Mouse (Mus musculus): ENCODE results near the gene Gpr35. TPM values are rescaled to one million over a fixed set of nuclear protein-coding genes. Genes with fewer than 3 reads are reported as not detected.

The Gpr35 gene
- polyA plus RNA-seq, 1 experiment from 2014 or later = 0.69 TPM

GRCm38 (mm10) chr1:92934182-92934827 lies 16.4 kb upstream of the Gpr35 start, which contains the start of gene Capn10:
Gene Capn10 (plus strand): TSS chr1:92934376.
- under 1% methylated on average over 45 of the region's 45 CpGs for WGBS (ENCODE audit: insufficient replicate concordance)
- peak; percentile 98 for ATAC-seq (ENCODE audit: insufficient read depth)

DNA sequence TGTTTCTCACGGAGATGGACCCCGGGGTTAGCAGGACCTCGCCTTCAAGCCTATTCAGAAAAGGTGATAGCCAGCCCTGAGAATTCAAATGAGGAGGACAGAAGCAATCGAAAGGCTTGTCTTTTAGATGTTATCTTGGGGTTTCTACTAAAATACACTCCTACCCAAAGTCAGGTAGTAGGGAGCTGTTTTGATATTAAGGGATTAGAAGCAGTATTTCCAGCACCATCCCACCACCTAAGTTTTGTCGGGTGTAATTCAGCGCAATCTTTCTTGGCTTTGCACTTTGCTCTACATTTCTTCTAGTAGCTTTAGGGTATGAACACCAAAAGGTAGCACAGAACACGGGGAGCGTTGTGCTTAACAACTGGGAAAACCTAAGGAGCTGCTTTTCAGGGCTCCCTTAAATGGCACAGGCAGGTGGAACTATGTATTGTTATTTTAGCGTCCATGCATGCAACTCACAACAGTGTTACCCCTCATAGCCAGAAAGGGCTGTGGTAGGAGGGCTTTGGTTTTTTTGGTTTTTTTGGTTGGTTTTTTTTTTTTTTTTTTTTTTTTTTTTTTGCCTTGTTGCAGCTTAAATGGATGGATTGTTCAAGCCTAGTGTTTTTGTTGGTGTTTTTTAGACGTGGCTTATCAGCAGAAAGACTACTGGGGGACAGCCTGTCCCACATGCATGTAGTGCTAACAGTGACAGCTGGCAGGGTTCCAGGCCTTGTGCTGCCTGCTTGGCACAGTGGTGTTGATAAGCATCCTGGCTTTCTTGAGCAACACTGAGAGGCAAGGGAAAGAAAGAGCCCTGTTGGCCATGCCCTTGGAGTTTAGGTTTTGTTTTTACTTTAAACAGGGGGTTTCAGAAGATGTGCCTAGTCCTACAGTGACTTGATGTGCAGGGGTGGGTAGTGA lies 15.4 kb upstream of the Gpr35 start:
- Histone ChIP-seq H3K4me3 (replicated peaks) (peak overlapping the region; percentile 78), H3K27ac (replicated peaks) (peak overlapping the region; percentile 91), H3K9me3 (replicated peaks) (no peaks in the 10 kb centered on the region), H3K9ac (peak overlapping the region; percentile 72), H3K27me3 (no peaks in the 10 kb centered on the region), H3K4me1 (replicated peaks) (peaks cover 47% of the 10 kb centered on the region), H3K4me2 (peak overlapping the region; percentile 97), H3K36me3 (replicated peaks) (peaks cover 22% of the 10 kb centered on the region)
- 14% methylated on average over 10 of the region's 10 CpGs for WGBS (ENCODE audit: insufficient replicate concordance)
- ATAC-seq (ENCODE audit: insufficient read depth) = no peak; the same call in 1 of the 2 replicates

More at GRCm38 (mm10) chr1:92934182-92934827, 16.4 kb upstream of the Gpr35 start, which contains the start of gene Capn10:
- Histone ChIP-seq H3K9me3 (replicated peaks) (no peaks in the 10 kb centered on the region), H3K4me1 (replicated peaks) (peaks cover 47% of the 10 kb centered on the region), H3K27me3 (no peaks in the 10 kb centered on the region), H3K4me3 (replicated peaks) (peak within 1 kb of the TSS; percentile 78), H3K9ac (peak within 1 kb of the TSS; percentile 72), H3K36me3 (replicated peaks) (peaks cover 12% of the 10 kb centered on the region; the same call in 1 of the 2 replicates), H3K4me2 (peak within 1 kb of the TSS; percentile 97), H3K27ac (replicated peaks) (peak within 1 kb of the TSS; percentile 91)

DNA sequence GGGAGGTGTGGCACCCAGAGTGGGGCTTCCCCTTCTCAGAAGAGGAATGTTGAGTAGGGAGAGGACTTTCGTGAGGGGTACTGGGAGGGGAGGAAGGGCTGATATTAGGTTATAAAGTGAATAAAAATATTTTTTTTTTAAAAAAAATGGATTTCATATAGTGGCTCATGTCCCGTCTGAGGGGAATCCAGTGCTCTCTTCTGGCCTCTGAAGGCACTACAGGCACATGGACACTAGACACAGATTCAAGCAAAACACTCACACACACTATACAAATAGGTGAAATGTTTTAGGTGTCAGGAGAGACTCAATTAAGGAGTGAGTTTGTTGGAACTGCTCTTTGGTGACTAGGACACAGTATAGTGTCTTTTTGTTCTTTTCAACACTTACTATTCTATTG lies 14.7 kb upstream of the Gpr35 start:
- Histone ChIP-seq H3K27ac (replicated peaks) (peak overlapping the region; percentile 91), H3K4me3 (replicated peaks) (peak overlapping the region; percentile 78), H3K4me2 (peak overlapping the region; percentile 97), H3K9ac (peak overlapping the region; percentile 72; the same call in 1 of the 2 replicates), H3K27me3 (no peaks in the 10 kb centered on the region), H3K9me3 (replicated peaks) (no peaks in the 10 kb centered on the region), H3K36me3 (replicated peaks) (peaks cover 25% of the 10 kb centered on the region), H3K4me1 (replicated peaks) (peaks cover 47% of the 10 kb centered on the region)
- 44% methylated on average over 2 of the region's 2 CpGs for WGBS (ENCODE audit: insufficient replicate concordance)
- ATAC-seq (ENCODE audit: insufficient read depth) = no peak

GRCm38 (mm10) chr1:92936467-92936866 lies 14.2 kb upstream of the Gpr35 start:
- Histone ChIP-seq H3K27me3 (no peaks in the 10 kb centered on the region), H3K36me3 (replicated peaks) (peaks cover 27% of the 10 kb centered on the region), H3K4me3 (replicated peaks) (no peak overlapping the region), H3K9ac (no peak overlapping the region), H3K4me2 (peak overlapping the region; percentile 97), H3K4me1 (replicated peaks) (peaks cover 47% of the 10 kb centered on the region), H3K9me3 (replicated peaks) (no peaks in the 10 kb centered on the region), H3K27ac (replicated peaks) (peak overlapping the region; percentile 91)
- 68% methylated on average over 3 of the region's 3 CpGs for WGBS (ENCODE audit: insufficient replicate concordance)
- ATAC-seq (ENCODE audit: insufficient read depth) = no peak

GRCm38 (mm10) chr1:92937797-92938196 lies 12.9 kb upstream of the Gpr35 start:
- Histone ChIP-seq H3K4me3 (replicated peaks) (no peak overlapping the region), H3K9me3 (replicated peaks) (no peaks in the 10 kb centered on the region), H3K4me2 (no peak overlapping the region), H3K27ac (replicated peaks) (no peak overlapping the region), H3K4me1 (replicated peaks) (peaks cover 47% of the 10 kb centered on the region), H3K27me3 (no peaks in the 10 kb centered on the region), H3K9ac (no peak overlapping the region), H3K36me3 (replicated peaks) (peaks cover 37% of the 10 kb centered on the region)
- WGBS (ENCODE audit: insufficient replicate concordance) = 57% methylated on average over 3 of the region's 3 CpGs
- no peak for ATAC-seq (ENCODE audit: insufficient read depth)

GRCm38 (mm10) chr1:92939746-92940145 lies 10.9 kb upstream of the Gpr35 start:
- Histone ChIP-seq H3K27ac (replicated peaks) (no peak overlapping the region), H3K4me2 (no peak overlapping the region), H3K9ac (no peak overlapping the region), H3K27me3 (no peaks in the 10 kb centered on the region), H3K4me1 (replicated peaks) (peaks cover 30% of the 10 kb centered on the region), H3K9me3 (replicated peaks) (no peaks in the 10 kb centered on the region), H3K4me3 (replicated peaks) (no peak overlapping the region), H3K36me3 (replicated peaks) (peaks cover 42% of the 10 kb centered on the region)
- WGBS (ENCODE audit: insufficient replicate concordance) = 81% methylated on average over 4 of the region's 4 CpGs
- no peak for ATAC-seq (ENCODE audit: insufficient read depth)

GRCm38 (mm10) chr1:92943219-92943989 lies 7.3 kb upstream of the Gpr35 start:
- H3K36me3 ChIP-seq (replicated peaks) = peaks cover 59% of the 10 kb centered on the region
- no peak overlapping the region for H3K9ac ChIP-seq
- H3K4me1 ChIP-seq (replicated peaks) = no peaks in the 10 kb centered on the region
- H3K27ac ChIP-seq (replicated peaks) = no peak overlapping the region
- no peaks in the 10 kb centered on the region for H3K9me3 ChIP-seq (replicated peaks)
- WGBS (ENCODE audit: insufficient replicate concordance) = 81% methylated on average over 19 of the region's 19 CpGs
- H3K4me2 ChIP-seq = no peak overlapping the region
- ATAC-seq (ENCODE audit: insufficient read depth) = no peak
- no peaks in the 10 kb centered on the region for H3K27me3 ChIP-seq
- no peak overlapping the region for H3K4me3 ChIP-seq (replicated peaks)

- Histone ChIP-seq H3K4me3 (replicated peaks) (no peak overlapping the region), H3K4me1 (replicated peaks) (no peaks in the 10 kb centered on the region), H3K4me2 (no peak overlapping the region), H3K9me3 (replicated peaks) (no peaks in the 10 kb centered on the region), H3K36me3 (replicated peaks) (peaks cover 28% of the 10 kb centered on the region), H3K9ac (no peak overlapping the region), H3K27me3 (no peaks in the 10 kb centered on the region), H3K27ac (replicated peaks) (no peak overlapping the region)
- ATAC-seq (ENCODE audit: insufficient read depth) = no peak
- 89% methylated on average over 3 of the region's 3 CpGs for whole genome bisulfite sequencing (ENCODE audit: insufficient replicate concordance)
Measured at GRCm38 (mm10) chr1:92947966-92948365, 2.7 kb upstream of the Gpr35 start.

DNA sequence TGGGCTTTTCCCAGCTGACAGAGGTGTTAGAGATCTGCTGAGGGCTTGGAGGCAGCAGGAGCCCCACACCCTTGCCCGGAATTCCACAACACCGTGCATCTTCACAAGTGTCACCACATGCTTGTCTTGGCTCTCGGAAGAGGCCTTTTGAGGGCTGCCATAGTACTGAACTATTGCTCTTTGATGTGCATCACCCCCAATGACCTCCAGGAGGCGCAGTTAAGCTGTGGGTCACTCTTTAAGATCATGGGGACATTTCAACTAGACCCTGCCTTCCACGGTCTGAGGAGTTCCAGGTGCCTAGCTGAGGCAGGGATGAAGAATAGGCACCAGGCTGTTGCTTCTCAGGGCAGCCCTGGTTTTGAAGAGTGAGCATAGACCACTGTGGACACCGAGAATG lies 1.2 kb upstream of the Gpr35 start:
- no peak for ATAC-seq (ENCODE audit: insufficient read depth)
- Histone ChIP-seq H3K9me3 (replicated peaks) (no peaks in the 10 kb centered on the region), H3K9ac (no peak overlapping the region), H3K4me1 (replicated peaks) (no peaks in the 10 kb centered on the region), H3K36me3 (replicated peaks) (peaks cover 26% of the 10 kb centered on the region), H3K27me3 (no peaks in the 10 kb centered on the region), H3K4me2 (no peak overlapping the region), H3K27ac (replicated peaks) (no peak overlapping the region), H3K4me3 (replicated peaks) (no peak overlapping the region)
- WGBS (ENCODE audit: insufficient replicate concordance) = 45% methylated on average over 6 of the region's 6 CpGs

GRCm38 (mm10) chr1:92953641-92954040 lies 3.0 kb downstream of the Gpr35 start:
- Histone ChIP-seq H3K9ac (no peak overlapping the region), H3K36me3 (replicated peaks) (no peaks in the 10 kb centered on the region), H3K4me1 (replicated peaks) (0 out of 2 replicates have a peak, but pooled peaks cover 4% of the 10 kb centered on the region), H3K4me3 (replicated peaks) (no peak overlapping the region), H3K9me3 (replicated peaks) (no peaks in the 10 kb centered on the region), H3K4me2 (no peak overlapping the region), H3K27me3 (no peaks in the 10 kb centered on the region), H3K27ac (replicated peaks) (no peak overlapping the region)
- ATAC-seq (ENCODE audit: insufficient read depth) = no peak
- 55% methylated on average over 2 of the region's 2 CpGs for WGBS (ENCODE audit: insufficient replicate concordance)

Measured in liver, embryonic 15.5 days (tissue).